Mouse (Mus musculus) embryonic facial prominence, embryonic 10.5 days (tissue): ENCODE data around the gene Atxn1. TPM values are rescaled to one million over a fixed set of nuclear protein-coding genes. Genes with fewer than 3 reads are reported as not detected.

ENCODE experiments used
- DNase-seq: peaks from one replicate; pipeline ENCODE4 v3.0.0-alpha.2; 2017; ENCODE audit warnings: low spot score
- H3K27ac ChIP-seq: fragments of 300-500 bp; sonication (generic); replicated peaks from 2 replicates; pipeline ENCODE4 v1.5.1; 2016; ENCODE audit warnings: mild to moderate bottlenecking
- H3K27me3 ChIP-seq: fragments of 300-500 bp; sonication (generic); replicated peaks from 2 replicates; pipeline ENCODE4 v1.6.1; 2016; ENCODE audit warnings: low read depth, mild to moderate bottlenecking; ENCODE audit not compliant: poor library complexity, severe bottlenecking
- H3K36me3 ChIP-seq: fragments of 300-500 bp; sonication (generic); replicated peaks from 2 replicates; pipeline ENCODE4 v1.6.1; 2016; ENCODE audit warnings: mild to moderate bottlenecking, moderate library complexity
- H3K4me1 ChIP-seq: fragments of 300-500 bp; sonication (generic); 2 replicates; pipeline ENCODE4 v1.6.1; 2016
- H3K4me3 ChIP-seq: fragments of 300-500 bp; sonication (generic); 2 replicates; pipeline ENCODE4 v1.5.1; 2016; ENCODE audit warnings: mild to moderate bottlenecking, moderate library complexity
- H3K9me3 ChIP-seq: fragments of 300-500 bp; sonication (generic); 2 replicates; pipeline ENCODE4 v1.6.1; 2016; ENCODE audit warnings: mild to moderate bottlenecking
- WGBS: fragments of 180-500 bp; shearing (Covaris S2); methylation state at CpG from one replicate; pipeline ENCODE4 v1.1.7; 2016; 5-methylcytosine and 5-hydroxymethylcytosine counted together
- polyA plus RNA-seq: library from polyadenylated mRNA; unstranded; fragments of >200 nt; fragmentation: Nextera tagmentation; extraction: Ambion mirVana; gene quantifications from 2 replicates; pipeline ENCODE4 v1.2.1, GENCODE M21; 2016

Gene Atxn1
- 1.1 and 1.2 TPM in 2 replicates for polyA plus RNA-seq

DNA sequence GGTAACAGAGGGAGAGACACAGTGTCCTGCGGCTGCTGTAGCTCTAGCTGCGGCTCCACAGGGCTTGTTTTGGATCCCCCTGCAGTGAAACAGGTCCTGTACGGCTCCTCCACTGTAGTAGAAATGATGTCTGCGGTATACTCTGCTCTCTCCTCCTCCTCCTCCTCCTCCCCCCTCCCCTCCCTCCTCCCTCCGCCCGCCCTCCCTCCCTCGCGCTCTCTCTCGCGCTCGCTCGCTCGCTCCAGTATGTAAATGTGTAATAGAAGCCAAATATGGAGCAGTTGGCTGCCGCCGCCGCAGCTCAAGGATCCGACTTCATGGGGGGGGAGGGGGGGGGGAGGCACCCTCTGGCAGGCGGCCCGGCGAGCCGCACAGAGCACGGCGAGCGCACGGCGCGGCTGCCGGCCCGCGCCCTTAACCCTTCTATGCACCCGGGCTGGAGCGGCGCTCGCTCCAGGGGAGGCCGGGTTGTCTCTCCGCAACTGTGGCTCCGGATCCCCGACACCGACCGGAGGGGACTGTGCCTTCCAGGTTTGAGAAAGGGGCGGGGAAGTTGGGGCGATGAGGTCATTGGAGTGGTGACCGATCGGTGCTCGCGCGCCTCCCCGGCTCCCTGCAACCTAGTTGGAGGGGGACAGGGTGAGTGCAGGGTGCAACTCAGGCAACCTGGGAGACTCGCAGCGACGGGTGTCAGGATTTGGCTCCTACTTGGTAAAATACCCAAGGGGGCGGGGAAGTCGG lies at the start of gene Atxn1:
Gene Atxn1, minus strand, starts transcription at position 156 of the 741 bp plus-strand sequence.
- no peaks in the 10 kb centered on the region for H3K9me3 ChIP-seq
- H3K27ac ChIP-seq: peak within 1 kb of the TSS; percentile 88
- H3K36me3 ChIP-seq: no peaks in the 10 kb centered on the region
- under 1% methylated on average over 53 of the region's 53 CpGs for WGBS
- peaks cover 47% of the 10 kb centered on the region for H3K27me3 ChIP-seq
- peak within 1 kb of the TSS; percentile 82 for H3K4me3 ChIP-seq
- DNase-seq: peak; percentile 89
- H3K4me1 ChIP-seq: peaks cover 50% of the 10 kb centered on the region

DNA sequence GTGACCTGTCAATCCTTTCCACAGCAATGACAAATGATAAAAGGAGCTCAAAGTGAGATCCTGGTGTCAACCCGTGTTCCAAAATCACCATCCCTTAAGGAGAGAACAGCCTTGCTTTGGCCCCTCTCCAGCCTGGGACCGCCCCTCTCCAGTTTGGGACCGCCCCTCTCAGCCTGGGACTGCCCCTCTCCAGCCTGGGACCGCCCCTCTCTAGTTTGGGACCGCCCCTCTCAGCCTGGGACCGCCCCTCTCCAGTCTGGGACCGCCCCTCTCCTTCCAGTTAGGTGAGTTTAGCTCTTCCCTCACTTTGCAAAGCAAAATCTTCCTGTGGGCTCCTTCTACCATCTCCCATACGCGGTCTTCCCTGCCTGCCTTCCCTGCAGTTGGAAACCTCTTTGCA lies 46.4 kb upstream of the Atxn1 start:
- H3K27me3 ChIP-seq: peaks cover 31% of the 10 kb centered on the region
- peak; percentile 17 for DNase-seq
- WGBS: 30% methylated on average over 9 of the region's 9 CpGs
- no peaks in the 10 kb centered on the region for H3K9me3 ChIP-seq
- H3K4me1 ChIP-seq: peaks cover 21% of the 10 kb centered on the region
- H3K27ac ChIP-seq: no peak overlapping the region
- no peaks in the 10 kb centered on the region for H3K36me3 ChIP-seq
- no peak overlapping the region for H3K4me3 ChIP-seq

DNA sequence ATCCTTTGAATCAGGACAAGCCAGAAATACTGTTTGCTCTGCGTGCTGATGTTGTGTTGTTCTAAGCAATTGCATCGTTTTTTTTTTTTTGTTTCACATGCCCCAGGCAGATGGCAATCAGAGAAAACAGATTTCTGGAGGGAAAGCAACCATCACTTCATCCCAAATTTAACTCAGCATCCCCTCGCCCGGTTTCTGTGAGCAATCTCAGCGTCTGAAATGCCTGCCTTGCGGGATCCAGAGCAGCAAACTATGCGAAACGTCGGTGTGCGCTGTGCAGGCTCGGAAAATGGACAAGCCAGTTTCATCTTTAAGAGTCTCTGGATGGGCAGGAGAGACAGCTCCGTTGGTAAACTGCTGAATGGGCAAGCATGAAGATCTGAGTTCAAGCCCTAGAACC lies 45.3 kb upstream of the Atxn1 start:
- peaks cover 29% of the 10 kb centered on the region for H3K4me1 ChIP-seq
- H3K27me3 ChIP-seq: peaks cover 31% of the 10 kb centered on the region
- DNase-seq: no peak
- H3K27ac ChIP-seq: no peak overlapping the region
- H3K4me3 ChIP-seq: no peak overlapping the region
- WGBS: 80% methylated on average over 12 of the region's 12 CpGs
- H3K9me3 ChIP-seq: no peaks in the 10 kb centered on the region
- no peaks in the 10 kb centered on the region for H3K36me3 ChIP-seq

DNA sequence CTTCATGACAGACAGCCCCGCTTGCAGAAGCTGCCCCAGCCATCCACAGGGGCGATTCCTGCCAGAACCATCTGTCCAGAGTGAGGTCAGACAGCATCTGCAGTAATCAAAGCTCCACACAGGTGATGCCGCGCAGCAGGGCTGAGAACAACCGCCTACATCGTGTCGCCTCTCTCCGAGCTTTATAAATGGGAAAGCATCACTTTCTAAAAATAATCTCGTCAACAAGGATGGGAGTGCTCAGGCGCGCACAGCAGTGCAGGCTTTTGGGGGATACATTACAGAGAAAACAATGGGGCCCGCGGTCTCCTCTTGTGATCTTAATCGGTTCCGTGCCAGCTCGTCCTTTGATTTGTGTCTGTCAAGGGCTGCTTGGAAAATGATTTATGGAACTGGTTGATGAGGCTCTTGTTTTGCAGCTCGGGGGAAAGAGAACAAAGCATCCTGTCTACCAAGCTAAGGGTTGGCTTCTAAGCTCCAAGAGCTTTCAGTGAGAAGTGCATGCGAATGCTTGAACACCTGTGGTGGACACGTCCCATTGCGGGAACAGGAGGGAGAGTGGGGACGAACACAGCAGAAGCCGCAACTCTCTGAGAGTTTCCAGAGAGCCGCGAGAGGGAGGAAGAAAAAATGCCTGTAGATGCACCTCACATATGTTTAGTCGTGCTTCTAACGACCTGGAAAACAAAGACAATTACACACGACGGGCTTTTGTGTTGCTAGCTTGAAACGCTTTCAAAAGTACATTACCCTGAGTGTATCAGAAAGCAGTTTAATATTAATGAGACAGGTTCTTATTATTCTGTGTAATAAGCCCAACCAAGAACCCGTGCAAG lies 44.2 kb upstream of the Atxn1 start:
- 21% methylated on average over 30 of the region's 30 CpGs for WGBS
- H3K4me1 ChIP-seq: peaks cover 29% of the 10 kb centered on the region
- peak; percentile 36 for DNase-seq
- H3K27ac ChIP-seq: no peak overlapping the region
- H3K36me3 ChIP-seq: no peaks in the 10 kb centered on the region
- peaks cover 31% of the 10 kb centered on the region for H3K27me3 ChIP-seq
- no peaks in the 10 kb centered on the region for H3K9me3 ChIP-seq
- peak overlapping the region; percentile 41 for H3K4me3 ChIP-seq

DNA sequence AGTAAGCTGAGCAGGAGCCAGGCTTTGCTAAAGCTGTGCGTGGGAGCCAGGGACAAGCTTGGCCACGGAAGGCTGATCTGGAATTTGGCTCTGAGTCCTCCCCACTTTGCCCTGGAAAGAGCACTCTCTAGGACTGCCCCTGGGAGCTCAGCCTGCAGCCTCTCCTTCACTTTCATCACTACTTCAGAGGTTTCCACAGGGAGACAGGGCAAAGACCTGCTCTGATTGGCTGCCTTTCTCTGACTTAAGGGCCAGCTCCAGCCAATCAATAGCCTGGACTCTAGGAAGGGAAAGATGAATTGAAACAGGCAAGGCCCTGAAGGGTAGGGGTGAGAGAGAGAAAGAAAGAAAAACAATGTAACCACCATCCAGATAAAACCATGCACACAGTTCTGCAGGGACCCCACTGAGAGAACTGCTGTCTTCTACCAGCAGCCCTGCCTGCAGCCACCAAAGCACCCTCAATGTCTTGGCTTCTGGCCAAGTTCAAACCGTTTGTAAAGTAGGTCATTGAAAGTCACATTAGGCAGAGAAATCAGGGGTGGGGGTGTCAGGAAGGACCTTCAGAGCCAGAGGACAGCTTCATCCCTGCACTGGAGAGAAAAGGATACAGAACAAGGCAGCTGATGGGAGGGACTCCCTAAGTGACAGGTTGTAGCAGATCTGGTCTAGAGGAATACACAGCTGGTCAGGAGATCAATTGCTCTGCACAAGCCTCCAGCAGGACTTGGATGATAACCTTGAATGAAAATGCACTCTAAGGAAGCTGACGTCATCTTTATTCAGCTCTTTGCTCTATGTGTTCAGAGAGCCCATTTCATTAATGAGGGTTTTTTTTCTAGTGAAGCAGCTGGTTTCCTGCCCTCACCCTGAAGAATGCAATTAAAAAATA lies 41.6 kb upstream of the Atxn1 start:
- Histone ChIP-seq H3K4me1 (peaks cover 29% of the 10 kb centered on the region), H3K36me3 (no peaks in the 10 kb centered on the region), H3K27ac (peak overlapping the region; percentile 81), H3K27me3 (peaks cover 29% of the 10 kb centered on the region), H3K4me3 (peak overlapping the region; percentile 35; the same call in 1 of the 2 replicates), H3K9me3 (no peaks in the 10 kb centered on the region)
- DNase-seq: peak; percentile 66
- 24% methylated on average over 4 of the region's 4 CpGs for WGBS

DNA sequence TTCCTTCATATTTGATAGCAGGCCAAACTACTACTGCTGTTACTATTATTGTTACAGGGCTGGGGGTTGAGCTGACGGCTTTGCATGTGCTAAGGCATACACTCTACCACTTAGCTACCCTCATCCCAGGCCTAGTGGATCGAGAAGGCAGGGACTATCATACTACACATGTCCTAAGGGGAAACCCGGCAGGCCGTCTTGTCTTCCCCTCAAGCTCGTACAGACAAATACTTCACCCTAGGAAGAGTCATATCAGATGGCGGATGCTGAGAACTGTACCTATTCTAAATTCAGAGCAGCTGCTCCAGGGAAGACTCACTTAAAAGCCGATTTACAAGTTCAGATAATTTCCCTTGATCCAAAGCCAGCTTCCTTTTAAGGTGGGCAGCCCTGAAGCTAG lies 40.8 kb upstream of the Atxn1 start:
- no peak for DNase-seq
- Histone ChIP-seq H3K27me3 (peaks cover 23% of the 10 kb centered on the region), H3K4me1 (peaks cover 25% of the 10 kb centered on the region), H3K4me3 (peak overlapping the region; percentile 35; the same call in 1 of the 2 replicates), H3K36me3 (no peaks in the 10 kb centered on the region), H3K27ac (peak overlapping the region; percentile 81), H3K9me3 (no peaks in the 10 kb centered on the region)
- WGBS: 65% methylated on average over 7 of the region's 7 CpGs

DNA sequence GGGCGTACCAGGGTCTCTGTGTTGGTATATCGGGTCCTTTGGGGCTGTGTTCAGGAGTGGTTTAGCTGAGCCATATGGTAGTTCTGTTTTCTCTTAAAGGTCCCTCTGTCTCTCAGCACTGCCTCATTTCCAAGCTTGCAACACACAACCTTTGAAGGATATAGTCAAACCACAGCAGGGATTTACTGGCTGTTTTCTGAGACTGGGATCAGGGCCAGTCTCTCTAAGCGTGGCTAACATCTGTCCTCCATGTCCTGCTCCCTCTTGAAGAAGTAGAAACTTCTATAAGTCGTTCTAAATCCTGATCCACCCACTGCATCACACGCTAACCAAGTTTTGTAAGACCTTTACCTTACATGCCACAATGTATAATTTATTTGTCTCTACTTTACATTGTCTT lies 36.5 kb upstream of the Atxn1 start:
- no peak overlapping the region for H3K4me3 ChIP-seq
- no peak for DNase-seq
- no peaks in the 10 kb centered on the region for H3K9me3 ChIP-seq
- 89% methylated on average over 5 of the region's 5 CpGs for WGBS
- H3K4me1 ChIP-seq: peaks cover 9% of the 10 kb centered on the region
- no peaks in the 10 kb centered on the region for H3K27me3 ChIP-seq
- H3K27ac ChIP-seq: no peak overlapping the region
- H3K36me3 ChIP-seq: no peaks in the 10 kb centered on the region

DNA sequence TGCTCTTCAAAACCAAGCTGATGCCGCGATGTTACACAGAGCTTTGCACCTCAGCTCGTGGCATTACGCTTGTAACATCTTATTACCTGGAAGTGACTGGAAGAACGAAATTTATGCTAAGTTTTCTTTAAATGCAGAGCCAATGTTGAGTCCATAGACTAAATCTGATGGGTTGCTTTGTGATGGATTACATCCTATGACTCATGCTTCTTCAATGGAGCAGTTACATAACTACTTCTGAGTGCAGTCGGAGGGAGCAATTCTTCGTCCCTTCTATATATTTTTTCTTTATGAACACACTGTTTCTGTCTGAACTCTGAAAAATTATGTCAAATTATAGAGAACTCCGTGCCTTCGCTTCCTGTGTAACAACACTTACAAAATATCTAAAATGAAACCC lies 28.1 kb upstream of the Atxn1 start:
- WGBS: 87% methylated on average over 9 of the region's 9 CpGs
- no peaks in the 10 kb centered on the region for H3K9me3 ChIP-seq
- H3K4me1 ChIP-seq: no peaks in the 10 kb centered on the region
- DNase-seq: no peak
- H3K27ac ChIP-seq: no peak overlapping the region
- no peak overlapping the region for H3K4me3 ChIP-seq
- no peaks in the 10 kb centered on the region for H3K27me3 ChIP-seq
- no peaks in the 10 kb centered on the region for H3K36me3 ChIP-seq

DNA sequence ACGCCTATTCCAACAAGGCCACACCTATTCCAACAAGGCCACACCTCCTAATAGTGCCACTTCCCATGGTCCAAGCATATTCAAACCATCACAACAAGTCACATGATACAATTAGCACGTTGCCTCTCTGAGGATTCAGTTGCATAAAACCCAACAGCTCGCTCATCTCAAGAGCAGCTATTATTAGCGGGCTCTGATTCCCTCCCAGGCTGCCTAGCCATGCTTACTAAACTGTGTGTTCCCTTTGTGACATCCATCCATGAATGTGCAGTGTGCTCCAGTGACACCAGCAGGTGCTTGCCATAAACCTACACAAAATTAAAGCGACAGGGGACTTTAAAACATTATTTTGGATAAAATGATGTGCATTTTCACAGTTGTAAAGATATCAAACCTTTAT lies 25.7 kb upstream of the Atxn1 start:
- Histone ChIP-seq H3K27ac (no peak overlapping the region), H3K4me3 (no peak overlapping the region), H3K27me3 (no peaks in the 10 kb centered on the region), H3K9me3 (no peaks in the 10 kb centered on the region), H3K36me3 (no peaks in the 10 kb centered on the region), H3K4me1 (no peaks in the 10 kb centered on the region)
- 81% methylated on average over 5 of the region's 5 CpGs for WGBS
- no peak for DNase-seq

DNA sequence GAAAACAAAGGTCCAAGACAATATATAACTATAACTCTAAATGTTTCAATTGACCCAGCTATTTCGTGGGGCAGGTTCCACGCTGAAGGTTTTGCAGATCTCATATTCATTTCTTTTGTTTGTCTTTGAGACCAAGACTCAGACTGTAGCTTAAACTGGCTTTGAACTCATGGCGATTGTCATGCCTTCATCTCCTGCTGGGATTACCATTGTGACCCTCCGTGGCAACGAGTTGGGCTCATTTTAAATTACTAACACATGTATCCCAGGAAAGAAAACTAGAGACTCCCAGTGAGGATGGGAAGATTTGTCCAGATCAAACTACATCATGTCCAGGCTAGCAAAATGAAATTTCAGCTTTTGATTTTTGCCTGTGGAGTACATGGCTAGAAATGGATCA lies 14.4 kb upstream of the Atxn1 start:
- H3K9me3 ChIP-seq: no peaks in the 10 kb centered on the region
- H3K36me3 ChIP-seq: no peaks in the 10 kb centered on the region
- WGBS: 49% methylated on average over 5 of the region's 5 CpGs
- H3K27ac ChIP-seq: no peak overlapping the region
- no peaks in the 10 kb centered on the region for H3K27me3 ChIP-seq
- peaks cover 6% of the 10 kb centered on the region; the same call in 1 of the 2 replicates for H3K4me1 ChIP-seq
- H3K4me3 ChIP-seq: no peak overlapping the region
- DNase-seq: no peak

DNA sequence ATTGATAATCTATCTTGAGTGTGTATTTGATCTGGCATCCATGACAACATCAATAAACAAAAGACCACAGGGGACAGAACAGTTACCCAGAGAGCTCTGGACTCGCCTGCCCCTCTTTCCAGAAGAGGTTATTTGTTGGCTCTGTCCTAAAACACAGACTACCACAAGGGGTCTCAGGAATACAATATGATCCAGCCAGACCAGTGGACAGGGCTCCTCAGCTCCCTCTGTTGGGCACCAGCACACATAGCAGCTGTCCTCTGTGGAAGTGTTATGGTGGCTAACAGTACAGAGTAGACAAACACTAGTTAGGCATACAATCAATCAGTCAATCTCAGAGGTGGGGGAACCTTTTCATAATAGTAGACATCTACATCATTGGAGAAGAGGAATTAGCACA lies 12.1 kb upstream of the Atxn1 start:
- WGBS: 29% methylated on average over 1 of the region's 1 CpGs
- H3K9me3 ChIP-seq: no peaks in the 10 kb centered on the region
- H3K27me3 ChIP-seq: no peaks in the 10 kb centered on the region
- peak; percentile 68 for DNase-seq
- H3K4me1 ChIP-seq: peaks cover 12% of the 10 kb centered on the region
- H3K27ac ChIP-seq: no peak overlapping the region
- H3K36me3 ChIP-seq: no peaks in the 10 kb centered on the region
- H3K4me3 ChIP-seq: no peak overlapping the region

DNA sequence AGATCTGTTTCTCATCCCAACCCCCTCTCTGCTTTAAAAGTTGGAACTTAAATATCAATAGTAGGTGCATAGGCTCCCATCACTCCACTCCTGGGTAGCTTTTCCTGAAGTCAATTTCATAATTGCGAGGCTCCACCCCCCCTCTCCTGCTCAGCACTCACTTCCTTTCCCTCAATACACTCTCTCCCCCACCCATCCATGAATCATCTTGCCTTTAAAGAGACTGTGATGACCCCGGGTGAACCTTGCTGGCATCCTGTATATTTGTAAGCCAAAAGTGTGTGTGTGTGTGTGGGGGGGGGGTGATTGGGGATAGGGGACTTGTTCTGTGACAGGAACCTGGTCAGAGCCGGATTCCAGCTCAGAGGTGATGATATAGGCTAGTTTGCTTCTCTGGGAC lies 9.8 kb upstream of the Atxn1 start:
- no peak overlapping the region for H3K4me3 ChIP-seq
- 58% methylated on average over 3 of the region's 3 CpGs for WGBS
- H3K36me3 ChIP-seq: no peaks in the 10 kb centered on the region
- DNase-seq: no peak
- H3K27me3 ChIP-seq: no peaks in the 10 kb centered on the region
- H3K27ac ChIP-seq: no peak overlapping the region
- H3K9me3 ChIP-seq: no peaks in the 10 kb centered on the region
- H3K4me1 ChIP-seq: peaks cover 12% of the 10 kb centered on the region
